Mouse (Mus musculus): ENCODE results near the gene Iqcd. TPM values are rescaled to one million over a fixed set of nuclear protein-coding genes. Genes with fewer than 3 reads are reported as not detected.

The Iqcd gene
- polyA plus RNA-seq, 2 experiments, result 0.12 to 1.4 TPM

- H3K36me3 ChIP-seq (ENCODE audit: control insufficient read depth, insufficient read depth, low read length), result no peaks in the 10 kb centered on the region
- no peak overlapping the region for H3K9ac ChIP-seq (ENCODE audit: low read depth, low read length, severe bottlenecking)
- WGBS, result 75% methylated on average over 5 of the region's 5 CpGs
- H3K27me3 ChIP-seq (ENCODE audit: control insufficient read depth, insufficient read depth, low read length), result peaks cover 39% of the 10 kb centered on the region
- peaks cover 3% of the 10 kb centered on the region; the same call in 1 of the 2 replicates for H3K4me1 ChIP-seq (ENCODE audit: control insufficient read depth, insufficient read depth, low read length)
- TF ChIP-seq POLR2A (IDR thresholded peaks at IDR 0.05; ENCODE audit: borderline replicate concordance, extremely low read depth, insufficient read depth, insufficient read length), result no peak
- no peak overlapping the region for H3K27ac ChIP-seq (replicated peaks; ENCODE audit: low read depth, low read length)
- no peak for DNase-seq (ENCODE audit: low spot score)
- no peaks in the 10 kb centered on the region for H3K9me3 ChIP-seq (ENCODE audit: control insufficient read depth, low read length)
- no peak for ATAC-seq (ENCODE audit: low FRiP score, low read depth)
- H3K4me3 ChIP-seq (replicated peaks; ENCODE audit: low read length), result no peak overlapping the region
- no peak overlapping the region for H3K4me2 ChIP-seq (replicated peaks; ENCODE audit: low read depth, low read length, severe bottlenecking)
These were observed 62.4 kb downstream of the Iqcd start for GRCm38 (mm10) chr5:120651230-120651629.

DNA sequence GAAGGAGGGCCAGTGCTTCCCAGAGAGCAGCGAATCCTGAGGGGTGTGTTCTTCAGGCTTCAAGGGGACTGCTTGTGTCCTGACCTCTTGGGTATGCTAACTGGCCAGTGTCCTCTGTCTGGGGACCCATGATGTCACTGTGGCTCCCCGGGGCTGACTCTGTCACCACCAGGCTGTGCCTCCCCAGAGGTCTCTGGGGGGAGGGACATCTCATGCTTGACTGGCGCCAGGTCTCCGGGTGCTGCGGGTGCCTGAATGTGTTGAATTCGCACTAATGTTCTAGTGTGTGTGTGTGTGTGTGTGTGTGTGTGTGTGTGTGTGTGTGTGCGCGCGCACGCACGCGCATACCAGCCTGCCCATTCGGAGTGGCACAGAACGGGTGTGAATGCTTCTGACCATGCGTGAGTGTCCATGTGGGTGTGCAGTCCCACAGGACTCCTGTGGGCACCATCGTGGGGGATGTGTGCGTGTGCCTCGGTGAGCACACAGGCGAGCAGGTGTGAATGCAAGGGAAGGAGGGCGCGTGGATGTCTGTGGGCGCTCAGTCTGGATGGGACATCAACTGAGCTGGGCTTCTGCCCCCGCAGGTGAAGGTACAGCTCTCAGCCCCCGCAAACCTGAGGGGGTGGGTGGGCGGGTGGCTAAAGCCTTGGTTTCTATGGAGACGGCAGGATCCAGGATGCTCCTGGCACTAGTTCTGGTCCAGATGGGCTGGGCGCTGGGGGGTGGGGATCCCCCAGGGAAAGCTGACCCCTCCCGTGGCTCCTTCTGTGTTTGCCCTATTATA lies 64.3 kb downstream of the Iqcd start:
- H3K27me3 ChIP-seq (ENCODE audit: control insufficient read depth, insufficient read depth, low read length), result peaks cover 29% of the 10 kb centered on the region
- no peak for TF ChIP-seq POLR2A (IDR thresholded peaks at IDR 0.05; ENCODE audit: borderline replicate concordance, extremely low read depth, insufficient read depth, insufficient read length)
- DNase-seq (ENCODE audit: low spot score) (no peak), ATAC-seq (ENCODE audit: low FRiP score, low read depth) (no peak)
- peaks cover 3% of the 10 kb centered on the region; the same call in 1 of the 2 replicates for H3K4me1 ChIP-seq (ENCODE audit: control insufficient read depth, insufficient read depth, low read length)
- no peak overlapping the region for H3K4me2 ChIP-seq (replicated peaks; ENCODE audit: low read depth, low read length, severe bottlenecking)
- no peaks in the 10 kb centered on the region for H3K36me3 ChIP-seq (ENCODE audit: control insufficient read depth, insufficient read depth, low read length)
- H3K27ac ChIP-seq (replicated peaks; ENCODE audit: low read depth, low read length), result no peak overlapping the region
- WGBS, result 77% methylated on average over 24 of the region's 28 CpGs
- H3K9ac ChIP-seq (ENCODE audit: low read depth, low read length, severe bottlenecking), result no peak overlapping the region
- H3K4me3 ChIP-seq (replicated peaks; ENCODE audit: low read length), result no peak overlapping the region
- no peaks in the 10 kb centered on the region for H3K9me3 ChIP-seq (ENCODE audit: control insufficient read depth, low read length)

- no peak overlapping the region for H3K4me3 ChIP-seq (replicated peaks; ENCODE audit: low read length)
- 97% methylated on average over 2 of the region's 2 CpGs for WGBS
- peaks cover 22% of the 10 kb centered on the region for H3K27me3 ChIP-seq (ENCODE audit: control insufficient read depth, insufficient read depth, low read length)
- ATAC-seq (ENCODE audit: low FRiP score, low read depth) (no peak), DNase-seq (ENCODE audit: low spot score) (no peak)
- H3K4me2 ChIP-seq (replicated peaks; ENCODE audit: low read depth, low read length, severe bottlenecking), result no peak overlapping the region
- H3K9me3 ChIP-seq (ENCODE audit: control insufficient read depth, low read length), result no peaks in the 10 kb centered on the region
- H3K36me3 ChIP-seq (ENCODE audit: control insufficient read depth, insufficient read depth, low read length), result no peaks in the 10 kb centered on the region
- H3K27ac ChIP-seq (replicated peaks; ENCODE audit: low read depth, low read length), result no peak overlapping the region
- H3K9ac ChIP-seq (ENCODE audit: low read depth, low read length, severe bottlenecking), result no peak overlapping the region
- H3K4me1 ChIP-seq (ENCODE audit: control insufficient read depth, insufficient read depth, low read length), result no peaks in the 10 kb centered on the region; the same call in 1 of the 2 replicates
- no peak for TF ChIP-seq POLR2A (IDR thresholded peaks at IDR 0.05; ENCODE audit: borderline replicate concordance, extremely low read depth, insufficient read depth, insufficient read length)
These were observed 65.1 kb downstream of the Iqcd start for GRCm38 (mm10) chr5:120653873-120654272.

DNA sequence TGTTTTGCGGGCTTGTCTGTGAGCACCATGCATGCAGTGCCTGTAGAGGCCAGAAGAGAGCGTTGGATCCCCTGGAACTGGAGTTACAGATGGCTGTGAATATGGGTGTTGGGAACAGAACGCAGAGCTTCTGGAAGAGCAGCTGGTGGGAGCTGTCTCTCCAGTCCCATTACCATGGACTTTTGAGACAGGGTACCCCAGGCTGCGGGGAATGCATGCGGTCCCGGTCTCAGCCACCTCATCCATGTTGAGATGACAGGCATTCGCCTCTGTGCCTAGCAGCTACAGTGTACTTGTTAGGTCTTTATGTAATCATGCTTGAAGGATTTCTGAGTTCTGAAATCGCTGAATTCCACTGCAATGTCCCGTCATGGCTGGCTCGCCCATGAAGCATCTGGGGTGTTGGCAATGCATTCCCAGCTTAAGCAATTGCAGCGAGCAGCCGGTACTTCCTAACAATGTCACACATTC lies 67.5 kb downstream of the Iqcd start:
- no peak for ATAC-seq (ENCODE audit: low FRiP score, low read depth)
- Histone ChIP-seq H3K9me3 (ENCODE audit: control insufficient read depth, low read length) (no peaks in the 10 kb centered on the region), H3K4me2 (replicated peaks; ENCODE audit: low read depth, low read length, severe bottlenecking) (no peak overlapping the region), H3K36me3 (ENCODE audit: control insufficient read depth, insufficient read depth, low read length) (no peaks in the 10 kb centered on the region), H3K27me3 (ENCODE audit: control insufficient read depth, insufficient read depth, low read length) (no peaks in the 10 kb centered on the region), H3K27ac (replicated peaks; ENCODE audit: low read depth, low read length) (no peak overlapping the region), H3K4me3 (replicated peaks; ENCODE audit: low read length) (no peak overlapping the region), H3K9ac (ENCODE audit: low read depth, low read length, severe bottlenecking) (no peak overlapping the region), H3K4me1 (ENCODE audit: control insufficient read depth, insufficient read depth, low read length) (no peaks in the 10 kb centered on the region)
- 80% methylated on average over 12 of the region's 12 CpGs for WGBS
- no peak for DNase-seq (ENCODE audit: low spot score)
- TF ChIP-seq POLR2A (IDR thresholded peaks at IDR 0.05; ENCODE audit: borderline replicate concordance, extremely low read depth, insufficient read depth, insufficient read length), result no peak

Other genes with a start within 250 kb of the Iqcd start
- 0.05 TPM in 1 of 2 replicates, not detected in the other for gene Lhx5, start 157.3 kb upstream of the Iqcd start, polyA plus RNA-seq (2012; rRNA removed)
- not detected in 2 replicates for gene Lhx5, start 157.3 kb upstream of the Iqcd start, polyA plus RNA-seq (2014; fragmentation: Nextera tagmentation; extraction: Ambion mirVana)
- 1.2 and 1.3 TPM in 2 replicates for gene Sdsl, start 116.2 kb upstream of the Iqcd start, polyA plus RNA-seq (2012; rRNA removed)
- 0.61 and 1.2 TPM in 2 replicates for gene Sdsl, start 116.2 kb upstream of the Iqcd start, polyA plus RNA-seq (2014; fragmentation: Nextera tagmentation; extraction: Ambion mirVana)
- gene Sds, start 112.5 kb upstream of the Iqcd start, polyA plus RNA-seq (2012; rRNA removed), result 0.10 and 0.36 TPM in 2 replicates
- gene Sds, start 112.5 kb upstream of the Iqcd start, polyA plus RNA-seq (2014; fragmentation: Nextera tagmentation; extraction: Ambion mirVana), result not detected in 2 replicates
- gene Plbd2, start 85.4 kb upstream of the Iqcd start, polyA plus RNA-seq (2012; rRNA removed), result 33.9 and 44.6 TPM in 2 replicates
- 51.6 and 54.0 TPM in 2 replicates for gene Plbd2, start 85.4 kb upstream of the Iqcd start, polyA plus RNA-seq (2014; fragmentation: Nextera tagmentation; extraction: Ambion mirVana)
- gene Slc8b1, start 77.8 kb upstream of the Iqcd start, polyA plus RNA-seq (2012; rRNA removed), result 13.2 and 15.4 TPM in 2 replicates
- 3.7 and 5.6 TPM in 2 replicates for gene Slc8b1, start 77.8 kb upstream of the Iqcd start, polyA plus RNA-seq (2014; fragmentation: Nextera tagmentation; extraction: Ambion mirVana)
- gene Tpcn1, start 343 bp upstream of the Iqcd start, polyA plus RNA-seq (2012; rRNA removed), result 47.1 and 64.9 TPM in 2 replicates
- gene Tpcn1, start 343 bp upstream of the Iqcd start, polyA plus RNA-seq (2014; fragmentation: Nextera tagmentation; extraction: Ambion mirVana), result 24.3 and 25.2 TPM in 2 replicates
- 25.4 TPM in 2 replicates for gene Rita1, start 23.6 kb downstream of the Iqcd start, polyA plus RNA-seq (2012; rRNA removed)
- 10.2 and 11.6 TPM in 2 replicates for gene Rita1, start 23.6 kb downstream of the Iqcd start, polyA plus RNA-seq (2014; fragmentation: Nextera tagmentation; extraction: Ambion mirVana)
- gene Ddx54, start 23.7 kb downstream of the Iqcd start, polyA plus RNA-seq (2012; rRNA removed), result 36.1 and 42.1 TPM in 2 replicates
- gene Ddx54, start 23.7 kb downstream of the Iqcd start, polyA plus RNA-seq (2014; fragmentation: Nextera tagmentation; extraction: Ambion mirVana), result 34.1 and 35.1 TPM in 2 replicates
- not detected in 2 replicates for gene Cfap73, start 45.2 kb downstream of the Iqcd start, polyA plus RNA-seq (2012; rRNA removed)
- gene Cfap73, start 45.2 kb downstream of the Iqcd start, polyA plus RNA-seq (2014; fragmentation: Nextera tagmentation; extraction: Ambion mirVana), result not detected in 2 replicates
- gene Rasal1, start 59.8 kb downstream of the Iqcd start, polyA plus RNA-seq (2012; rRNA removed), result 0.19 and 0.32 TPM in 2 replicates
- 0.17 and 1.0 TPM in 2 replicates for gene Rasal1, start 59.8 kb downstream of the Iqcd start, polyA plus RNA-seq (2014; fragmentation: Nextera tagmentation; extraction: Ambion mirVana)
- gene Dtx1, start 122.9 kb downstream of the Iqcd start, polyA plus RNA-seq (2012; rRNA removed), result 11.1 and 14.7 TPM in 2 replicates
- gene Dtx1, start 122.9 kb downstream of the Iqcd start, polyA plus RNA-seq (2014; fragmentation: Nextera tagmentation; extraction: Ambion mirVana), result 3.9 and 5.5 TPM in 2 replicates
- gene Oas2, start 160.8 kb downstream of the Iqcd start, polyA plus RNA-seq (2012; rRNA removed), result 1.1 and 1.5 TPM in 2 replicates
- gene Oas2, start 160.8 kb downstream of the Iqcd start, polyA plus RNA-seq (2014; fragmentation: Nextera tagmentation; extraction: Ambion mirVana), result 0.23 and 0.75 TPM in 2 replicates
- 0.11 and 0.22 TPM in 2 replicates for gene Oas3, start 188.6 kb downstream of the Iqcd start, polyA plus RNA-seq (2012; rRNA removed)
- 0.22 TPM in 1 of 2 replicates, not detected in the other for gene Oas3, start 188.6 kb downstream of the Iqcd start, polyA plus RNA-seq (2014; fragmentation: Nextera tagmentation; extraction: Ambion mirVana)
- gene Oas1e, start 206.5 kb downstream of the Iqcd start, polyA plus RNA-seq (2012; rRNA removed), result not detected in 2 replicates
- not detected in 2 replicates for gene Oas1e, start 206.5 kb downstream of the Iqcd start, polyA plus RNA-seq (2014; fragmentation: Nextera tagmentation; extraction: Ambion mirVana)
- gene Oas1c, start 223.5 kb downstream of the Iqcd start, polyA plus RNA-seq (2012; rRNA removed), result 0.58 and 0.85 TPM in 2 replicates
- 0.10 and 0.19 TPM in 2 replicates for gene Oas1c, start 223.5 kb downstream of the Iqcd start, polyA plus RNA-seq (2014; fragmentation: Nextera tagmentation; extraction: Ambion mirVana)

Data from limb, embryonic 14.5 days (tissue).